Mouse (Mus musculus): ENCODE data around the gene Rbfox1. TPM values are rescaled to one million over a fixed set of nuclear protein-coding genes. Genes with fewer than 3 reads are reported as not detected.

Rbfox1 gene
- total RNA-seq, 2 experiments from 2014 or later: 342 to 356 TPM

GRCm38 (mm10) chr16:6091326-6092123, 206.4 kb downstream of the Rbfox1 start:
- no peak for DNase-seq (ENCODE audit: low spot score in 2 of 2)

- DNase-seq (ENCODE audit: low spot score in 2 of 2): no peak
Measured at GRCm38 (mm10) chr16:6095604-6096372, 210.6 kb downstream of the Rbfox1 start.

GRCm38 (mm10) chr16:6097244-6098040, 212.3 kb downstream of the Rbfox1 start:
- no peak for DNase-seq (ENCODE audit: low spot score in 2 of 2)

DNA sequence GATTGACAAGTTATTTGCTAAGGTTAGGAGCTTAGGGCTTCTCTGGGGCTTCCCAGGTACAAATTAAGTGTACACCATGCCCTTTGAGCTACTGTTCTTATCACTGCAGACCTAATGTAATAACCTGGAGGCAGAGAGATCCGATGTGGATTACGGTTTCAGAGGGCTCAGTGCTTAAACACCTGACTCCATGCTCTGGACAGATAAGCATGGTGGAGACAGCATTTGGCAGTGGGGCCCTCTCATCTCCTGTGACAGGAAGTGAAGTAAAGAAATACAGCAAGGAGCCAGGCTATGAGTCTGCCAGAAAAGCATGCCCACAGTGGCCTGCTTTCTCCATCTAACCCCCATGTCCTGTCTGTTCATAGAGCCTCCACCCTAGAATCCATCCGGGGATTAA, 213.0 kb downstream of the Rbfox1 start:
- no peak for DNase-seq (ENCODE audit: low spot score in 2 of 2)

DNA sequence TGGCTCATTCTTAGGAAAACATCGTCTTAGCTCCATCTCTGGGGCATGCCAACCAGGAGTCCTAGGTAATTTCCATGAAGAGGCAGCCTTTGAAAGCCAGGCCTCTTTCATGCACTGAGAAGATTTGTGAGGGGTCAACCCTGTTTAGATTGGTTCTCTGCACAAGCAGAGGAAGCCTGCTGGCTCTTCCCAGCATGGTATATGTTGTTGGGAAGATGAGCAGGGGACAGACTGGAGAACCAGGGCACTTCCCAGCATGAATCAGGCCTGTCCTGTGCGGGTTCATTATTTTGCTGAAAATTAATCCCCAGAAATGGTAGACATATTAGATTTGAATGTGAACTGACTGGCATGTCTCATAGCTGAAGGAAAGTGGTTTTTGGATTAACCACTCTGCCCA, 214.4 kb downstream of the Rbfox1 start:
- no peak for DNase-seq (ENCODE audit: low spot score in 2 of 2)

DNA sequence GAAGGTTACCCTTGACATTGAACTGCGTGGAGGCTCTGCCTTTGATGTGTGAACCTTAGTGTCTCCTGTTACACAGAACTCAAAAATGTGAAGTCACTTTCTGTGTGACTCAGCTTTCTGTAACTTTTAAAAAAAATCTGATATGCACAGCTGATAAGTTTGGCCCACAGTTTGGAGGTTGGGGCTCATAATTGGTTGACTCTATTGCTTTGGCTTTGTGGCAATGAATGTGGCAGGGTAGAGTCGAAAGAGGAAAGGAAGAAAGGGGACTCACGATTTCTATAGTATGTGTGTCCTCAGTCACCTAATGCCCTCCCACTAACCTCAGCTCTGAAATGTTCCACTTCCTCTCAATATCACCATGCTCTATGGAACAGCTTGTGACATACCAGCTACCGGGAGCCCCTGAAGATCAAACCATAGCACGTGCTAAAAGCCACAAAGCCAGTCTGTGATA, 215.3 kb downstream of the Rbfox1 start:
- DNase-seq (ENCODE audit: low spot score in 2 of 2): no peak

GRCm38 (mm10) chr16:6103713-6104112, 218.6 kb downstream of the Rbfox1 start:
- no peak for DNase-seq (ENCODE audit: low spot score in 2 of 2)

GRCm38 (mm10) chr16:6110121-6110520, 225.0 kb downstream of the Rbfox1 start:
- no peak for DNase-seq (ENCODE audit: low spot score in 2 of 2)

DNA sequence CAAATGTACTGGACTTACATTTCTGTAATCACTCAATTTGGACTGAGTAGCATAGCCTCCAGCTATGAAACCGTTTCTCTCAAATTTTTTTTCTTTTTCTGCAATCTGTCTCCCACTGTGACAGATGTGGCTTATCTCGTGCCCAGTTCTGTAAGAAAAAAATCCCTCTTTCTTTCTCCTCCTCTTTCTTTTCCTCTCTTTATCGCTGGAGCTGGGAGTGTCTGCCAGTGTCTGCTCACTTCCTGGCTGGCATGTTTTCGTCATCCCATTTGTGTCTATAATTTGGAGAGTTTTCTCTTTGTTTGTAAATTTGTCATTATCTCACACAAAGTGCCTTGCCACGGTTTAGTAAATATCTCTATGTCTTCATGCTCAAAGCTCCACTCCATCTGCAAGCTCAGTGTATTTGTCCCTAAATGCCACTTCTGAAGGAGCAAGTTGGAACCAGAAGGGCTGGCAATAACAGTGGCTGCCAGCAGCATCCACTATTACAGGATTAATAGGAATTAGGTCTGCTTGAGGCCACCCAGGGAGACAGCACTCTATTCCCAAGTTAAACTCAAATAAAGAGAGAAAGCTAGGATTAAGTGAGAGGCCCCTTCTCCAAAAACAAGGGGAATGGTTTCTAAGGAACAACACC, 228.8 kb downstream of the Rbfox1 start:
- DNase-seq (ENCODE audit: low spot score in 2 of 2): peak; percentile 27 to 35

DNA sequence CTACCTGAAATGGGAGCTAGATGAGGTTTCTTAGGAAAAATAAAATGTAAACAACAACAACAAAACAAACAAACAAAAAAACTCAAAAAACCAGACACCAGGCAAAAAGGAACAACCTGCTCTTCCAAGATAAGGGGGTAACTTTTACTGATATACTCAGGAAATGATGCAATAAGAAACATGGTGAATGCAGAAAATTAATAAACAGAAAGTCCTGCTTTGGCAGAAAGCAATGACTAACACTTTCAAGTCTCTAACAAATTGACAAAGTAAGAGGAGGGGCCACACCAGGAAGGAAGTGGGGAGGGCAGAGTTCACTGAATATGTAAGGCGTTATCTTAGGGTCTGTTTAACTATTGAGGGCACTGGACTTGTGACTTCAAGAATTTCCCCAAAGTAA, 234.3 kb downstream of the Rbfox1 start:
- DNase-seq (ENCODE audit: low spot score in 2 of 2): no peak

DNA sequence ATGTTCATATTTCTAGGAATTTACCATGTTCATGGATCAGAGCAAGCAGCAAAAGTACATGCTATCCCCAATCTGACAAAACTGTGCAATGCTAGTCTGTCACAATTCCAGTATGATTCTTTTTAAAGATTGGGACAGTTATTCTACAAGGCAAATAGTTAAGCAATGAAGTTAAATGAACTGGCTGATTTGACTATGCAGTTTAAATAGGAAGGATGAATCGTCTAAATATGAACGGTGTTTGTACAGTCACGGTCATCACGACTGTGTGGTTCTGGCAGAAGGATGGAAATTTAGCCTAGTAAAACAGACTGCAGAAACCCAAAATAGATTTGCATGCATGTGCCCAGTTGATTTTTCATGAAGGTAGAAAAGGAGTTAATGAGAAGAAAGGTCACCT, 236.1 kb downstream of the Rbfox1 start:
- DNase-seq (ENCODE audit: low spot score in 2 of 2): no peak

DNA sequence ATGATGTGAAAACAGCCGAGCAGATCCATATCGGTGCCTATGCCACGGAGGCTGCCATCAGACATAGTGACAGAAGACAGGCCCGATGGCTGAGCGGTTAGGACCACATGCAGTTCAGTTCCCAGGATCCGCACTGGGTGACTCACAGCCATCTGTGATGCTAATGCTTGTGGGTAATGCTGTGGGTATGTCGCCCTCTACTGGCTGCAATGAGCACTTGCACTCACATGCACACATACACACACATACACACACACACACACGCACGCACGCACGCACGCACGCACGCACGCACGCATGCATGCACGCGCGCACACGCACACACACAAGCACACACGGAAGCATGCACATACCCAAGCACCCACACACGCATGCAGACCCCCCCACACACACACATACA, 237.7 kb downstream of the Rbfox1 start:
- no peak for DNase-seq (ENCODE audit: low spot score in 2 of 2)

DNA sequence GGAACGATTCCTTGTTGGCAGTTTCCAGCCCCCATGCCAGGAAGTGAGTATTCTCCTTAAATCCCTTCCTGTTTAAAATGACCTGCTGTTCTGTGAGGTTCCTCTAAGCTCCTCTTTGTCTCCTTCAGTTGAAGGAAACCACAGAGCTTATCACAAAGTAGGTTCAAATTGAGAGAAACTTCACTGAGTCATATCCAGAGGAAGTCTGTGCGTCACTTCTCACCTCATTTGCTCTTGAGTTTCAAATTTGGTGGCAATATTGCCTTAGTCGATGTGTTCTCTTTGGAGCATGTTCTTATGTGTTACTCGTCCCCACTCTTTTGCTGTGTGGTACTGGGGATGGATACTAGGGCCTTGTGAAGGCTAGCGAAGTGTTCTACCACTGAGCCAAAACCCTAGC, 243.2 kb downstream of the Rbfox1 start:
- no peak for DNase-seq (ENCODE audit: low spot score in 2 of 2)

- DNase-seq (ENCODE audit: low spot score in 2 of 2): no peak
Measured at GRCm38 (mm10) chr16:6135016-6135415, 249.9 kb downstream of the Rbfox1 start.

DNA sequence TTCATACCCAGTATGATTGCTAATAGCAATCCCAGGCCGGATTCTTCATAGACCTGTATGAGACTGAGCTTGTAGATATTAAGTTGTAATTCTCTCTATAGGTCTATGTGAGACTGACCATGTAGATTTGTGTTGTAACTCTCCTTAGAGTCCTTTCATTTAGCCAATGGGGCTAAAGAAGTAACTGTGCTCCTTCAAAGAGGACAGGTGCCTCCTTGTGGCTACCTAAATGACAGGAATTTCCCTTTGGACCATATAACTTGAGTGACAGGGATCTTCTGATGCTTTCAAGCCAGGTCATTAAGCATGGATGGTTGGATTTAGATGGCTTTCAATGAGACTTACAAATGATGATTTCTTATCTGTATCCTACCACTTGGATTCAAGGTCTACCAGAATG, 254.3 kb downstream of the Rbfox1 start:
- no peak for DNase-seq (ENCODE audit: low spot score in 2 of 2)

GRCm38 (mm10) chr16:6147957-6148356, 262.8 kb downstream of the Rbfox1 start:
- peak; percentile 33 to 77 for DNase-seq (ENCODE audit: low spot score in 2 of 2)

- no peak for DNase-seq (ENCODE audit: low spot score in 2 of 2)
Measured at GRCm38 (mm10) chr16:6149345-6149744, 264.2 kb downstream of the Rbfox1 start.

- no peak for DNase-seq (ENCODE audit: low spot score in 2 of 2)
Measured at GRCm38 (mm10) chr16:6155556-6155955, 270.4 kb downstream of the Rbfox1 start.

DNA sequence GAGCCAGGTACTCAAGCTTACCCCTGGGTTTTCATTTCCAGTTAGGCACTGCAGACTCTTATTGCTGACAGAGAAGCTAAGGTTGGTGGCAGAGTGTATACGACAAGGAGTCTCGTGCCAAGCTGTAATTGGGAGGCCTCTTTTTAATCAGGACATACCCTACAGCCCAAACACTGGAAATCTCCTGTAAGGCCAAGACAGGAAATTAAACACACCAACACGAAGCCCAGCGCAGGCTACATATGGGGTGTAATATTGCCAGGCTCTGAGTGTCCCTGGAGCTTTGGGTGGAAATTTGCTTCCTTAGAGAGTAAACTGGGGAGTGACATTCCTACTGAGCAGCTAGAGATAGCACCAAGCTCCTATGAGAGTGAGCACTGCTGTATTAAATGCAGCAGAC, 279.3 kb downstream of the Rbfox1 start:
- DNase-seq (ENCODE audit: low spot score in 2 of 2): no peak

DNA sequence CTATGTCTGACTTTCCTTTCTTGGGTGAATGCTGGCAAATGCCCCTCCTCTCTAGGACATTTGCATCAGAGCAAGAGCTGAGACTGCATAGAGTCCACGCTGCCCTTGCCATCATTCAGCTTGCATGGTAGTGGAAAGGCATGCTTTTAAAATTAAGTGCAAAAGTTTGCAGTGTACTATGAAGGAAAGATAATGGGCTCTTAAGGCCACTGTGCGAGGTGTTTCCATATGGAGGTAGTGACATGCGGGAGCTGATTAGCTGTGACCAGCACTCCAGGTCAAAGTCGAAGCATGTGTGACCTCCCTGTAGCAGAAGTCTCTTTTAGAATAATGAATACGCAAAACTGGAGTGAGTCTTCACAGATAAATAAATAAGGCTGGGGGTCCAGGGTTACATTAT, 284.2 kb downstream of the Rbfox1 start:
- no peak for DNase-seq (ENCODE audit: low spot score in 2 of 2)

DNA sequence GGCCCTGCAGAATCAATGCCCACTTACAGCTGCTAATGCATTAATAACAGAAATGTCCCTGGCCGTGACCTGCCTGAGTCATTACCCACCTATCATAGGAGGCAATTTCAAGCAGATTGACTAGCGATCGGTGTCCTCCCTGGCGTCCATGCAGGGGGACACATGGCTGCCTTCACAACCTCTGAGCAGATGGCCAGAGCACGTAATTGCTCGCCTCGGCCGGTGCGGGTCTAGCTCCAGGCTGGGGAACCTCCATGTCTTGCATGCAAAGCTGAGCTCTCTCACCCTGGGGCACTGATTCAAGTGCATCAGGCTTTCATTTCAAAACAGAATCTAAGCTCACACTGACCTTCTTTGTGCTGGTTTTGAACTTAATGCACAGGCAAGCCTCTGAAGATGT, 295.7 kb downstream of the Rbfox1 start:
- no peak for DNase-seq (ENCODE audit: low spot score in 2 of 2)
